ENCODE assay signal across 29 mouse cellular contexts in genomic region chr7:16213196-16213595, GRCm38 (mm10). TPM values are rescaled to one million over a fixed set of nuclear protein-coding genes. Genes with fewer than 3 reads are reported as not detected.
DNase-seq lines count a peak whose midpoint lies in the region; ATAC-seq and TF ChIP-seq lines count a peak whose summit lies in the region.
"Had no signal": no experiment of that assay in that cellular context is flagged by ENCODE, and none has a peak within 500 bp of the region (broad histone marks: within the 10 kb centered on the region; RNA-seq: fewer than 3 reads in every experiment).

No protein-coding gene starts in this region.

- no peaks in the 10 kb centered on the region for H3K27me3 ChIP-seq in kidney, postnatal 0 days (ENCODE audit: insufficient read depth, low read length)
- H3K27me3 ChIP-seq in liver, embryonic 15.5 days, result no peaks in the 10 kb centered on the region
- H3K27me3 ChIP-seq: CH12.LX; embryonic facial prominence, embryonic 13.5 days; forebrain, embryonic 12.5 days; forebrain, embryonic 15.5 days; heart, embryonic 12.5 days; heart, embryonic 15.5 days had no signal

- H3K9ac ChIP-seq in kidney, postnatal 0 days (ENCODE audit: low read depth, low read length), result no peak overlapping the region
- no peak overlapping the region for H3K9ac ChIP-seq in liver, embryonic 15.5 days
- H3K9ac ChIP-seq: embryonic facial prominence, embryonic 13.5 days; forebrain, embryonic 12.5 days; forebrain, embryonic 15.5 days; heart, embryonic 12.5 days; heart, embryonic 15.5 days; hindbrain, embryonic 14.5 days had no signal

- TF ChIP-seq CTCF in kidney, postnatal 0 days (IDR thresholded peaks at IDR 0.05; ENCODE audit: low read depth), result no peak

- no peak overlapping the region for H3K4me3 ChIP-seq in kidney, postnatal 0 days (replicated peaks; ENCODE audit: low read depth, low read length)
- H3K4me3 ChIP-seq in liver, embryonic 15.5 days (replicated peaks), result no peak overlapping the region
- H3K4me3 ChIP-seq: embryonic facial prominence, embryonic 10.5 days; embryonic facial prominence, embryonic 13.5 days; erythroblast, embryonic 14.5 days; forebrain, embryonic 12.5 days; forebrain, embryonic 15.5 days; heart, embryonic 12.5 days; heart, embryonic 15.5 days; hindbrain, embryonic 10.5 days had no signal

- H3K36me3 ChIP-seq in kidney, postnatal 0 days (ENCODE audit: insufficient read depth, low read length), result peaks cover 43% of the 10 kb centered on the region
- H3K36me3 ChIP-seq in liver, embryonic 15.5 days (replicated peaks), result peaks cover 55% of the 10 kb centered on the region

- ATAC-seq in kidney, postnatal 0 days (replicated peaks; ENCODE audit: low FRiP score, low read depth), result 0 out of 2 replicates have a peak, but pooled peaks have one; percentile 30
- 0 out of 2 replicates have a peak, but pooled peaks have one; percentile 33 for ATAC-seq in liver, embryonic 15.5 days (ENCODE audit: insufficient read depth)
- ATAC-seq: forebrain, embryonic 15.5 days had no signal

- no peak overlapping the region for H3K4me2 ChIP-seq in kidney, postnatal 0 days (ENCODE audit: low read length)
- no peak overlapping the region for H3K4me2 ChIP-seq in liver, embryonic 15.5 days
- H3K4me2 ChIP-seq: embryonic facial prominence, embryonic 13.5 days; forebrain, embryonic 12.5 days; forebrain, embryonic 15.5 days; heart, embryonic 12.5 days; heart, embryonic 15.5 days; hindbrain, embryonic 14.5 days had no signal

- DNase-seq in kidney, postnatal 0 days (ENCODE audit: low spot score), result no peak
- DNase-seq in kidney, adult 11 months, result no peak
- peak; percentile 13 for DNase-seq in thymus, postnatal 14 days
- DNase-seq in thymus, adult 18-20 months, result no peak
- DNase-seq in cerebellum, adult 9-11 months, result no peak
- DNase-seq in right cerebral cortex, postnatal 4 days, result no peak
- DNase-seq: adrenal gland, adult 2 months; adrenal gland, postnatal 14 days; B cell, adult 2 months; cerebellum, adult 11 months; cerebellum, adult 2 months; cerebellum, postnatal 10 days; cerebellum, postnatal 36 days; embryo, embryonic 11 days; gastrocnemius, postnatal 25 days; heart, adult 18-20 months; heart, postnatal 10 days; heart, postnatal 36 days had no signal

- no peaks in the 10 kb centered on the region for H3K4me1 ChIP-seq in kidney, postnatal 0 days (replicated peaks; ENCODE audit: insufficient read depth, low read length)
- H3K4me1 ChIP-seq in liver, embryonic 15.5 days (replicated peaks), result no peaks in the 10 kb centered on the region; the same call in 1 of the 2 replicates
- H3K4me1 ChIP-seq: embryonic facial prominence, embryonic 10.5 days; embryonic facial prominence, embryonic 13.5 days; forebrain, embryonic 12.5 days; forebrain, embryonic 15.5 days; heart, embryonic 12.5 days; heart, embryonic 15.5 days; hindbrain, embryonic 10.5 days had no signal

- no peak overlapping the region for H3K27ac ChIP-seq in kidney, postnatal 0 days
- H3K27ac ChIP-seq in liver, embryonic 15.5 days (replicated peaks), result no peak overlapping the region
- H3K27ac ChIP-seq: embryonic facial prominence, embryonic 10.5 days; embryonic facial prominence, embryonic 13.5 days; forebrain, embryonic 12.5 days; forebrain, embryonic 15.5 days; heart, embryonic 15.5 days; hindbrain, embryonic 10.5 days; hindbrain, embryonic 14.5 days had no signal

- WGBS in kidney, postnatal 0 days, result 94% methylated on average over 6 of the region's 6 CpGs
- 84% methylated on average over 6 of the region's 6 CpGs for WGBS in liver, embryonic 15.5 days (ENCODE audit: insufficient replicate concordance)

- H3K9me3 ChIP-seq in kidney, postnatal 0 days (replicated peaks; ENCODE audit: low read length), result no peaks in the 10 kb centered on the region
- H3K9me3 ChIP-seq in liver, embryonic 15.5 days (replicated peaks), result no peaks in the 10 kb centered on the region
- H3K9me3 ChIP-seq: embryonic facial prominence, embryonic 10.5 days; embryonic facial prominence, embryonic 13.5 days; forebrain, embryonic 12.5 days; forebrain, embryonic 15.5 days; heart, embryonic 12.5 days; heart, embryonic 15.5 days; hindbrain, embryonic 10.5 days had no signal

RNA-seq across cellular contexts. Expression of gene Dhx34, which starts 8.6 kb away (rescaled TPM):
- polyA plus RNA-seq in kidney, postnatal 0 days (2015; fragmentation: Nextera tagmentation; extraction: Ambion mirVana), result 11.6 and 12.1 TPM in 2 replicates
- 5.6 and 6.1 TPM in 2 replicates for polyA plus RNA-seq in liver, embryonic 15.5 days (2015; fragmentation: Nextera tagmentation; extraction: Ambion mirVana)

RNA-seq across cellular contexts. Expression of gene C5ar2, which starts 30.8 kb away (rescaled TPM):
- polyA plus RNA-seq in kidney, postnatal 0 days (2015; fragmentation: Nextera tagmentation; extraction: Ambion mirVana), result 0.08 and 0.11 TPM in 2 replicates
- polyA plus RNA-seq in liver, embryonic 15.5 days (2015; fragmentation: Nextera tagmentation; extraction: Ambion mirVana), result 0.89 and 1.0 TPM in 2 replicates
- polyA plus RNA-seq: forebrain, embryonic 12.5 days; forebrain, embryonic 15.5 days; hindbrain, embryonic 10.5 days; hindbrain, embryonic 14.5 days had no signal

RNA-seq across cellular contexts. Expression of gene Meis3, which starts 38.3 kb away (rescaled TPM):
- polyA plus RNA-seq in kidney, postnatal 0 days (2015; fragmentation: Nextera tagmentation; extraction: Ambion mirVana), result 12.9 and 16.7 TPM in 2 replicates
- polyA plus RNA-seq in liver, embryonic 15.5 days (2015; fragmentation: Nextera tagmentation; extraction: Ambion mirVana), result 1.3 and 1.7 TPM in 2 replicates

RNA-seq across cellular contexts. Expression of gene C5ar1, which starts 46.1 kb away (rescaled TPM):
- polyA plus RNA-seq in kidney, postnatal 0 days (2015; fragmentation: Nextera tagmentation; extraction: Ambion mirVana), result 3.1 and 3.4 TPM in 2 replicates
- 3.5 and 3.6 TPM in 2 replicates for polyA plus RNA-seq in liver, embryonic 15.5 days (2015; fragmentation: Nextera tagmentation; extraction: Ambion mirVana)
- polyA plus RNA-seq: erythroblast, embryonic 14.5 days had no signal
